Mouse (Mus musculus) spleen, adult 2 months (tissue): ENCODE results near the gene Pold2.
"Not testable (repeated sequence)": the region's sequence is repeated elsewhere in the genome, so short reads cannot be mapped to it uniquely, and the experiment has no call there.

Source experiments
- CTCF ChIP-seq: fragments of 200-500 bp; IDR thresholded peaks from 2 replicates; pipeline ENCODE4 v1.5.1; 2011; ENCODE audit warnings: mild to moderate bottlenecking, inconsistent platforms; ENCODE audit not compliant: insufficient read depth, insufficient read length, insufficient replicate concordance; ENCODE audit errors: extremely low read depth
- POLR2A ChIP-seq: fragments of 200-500 bp; IDR thresholded peaks from 2 replicates; pipeline ENCODE4 v1.6.1; 2011; ENCODE audit warnings: low read depth, low read length, inconsistent platforms

GRCm38 (mm10) chr11:5888563-5888962 lies 10.5 kb upstream of the Pold2 start:
- not testable (repeated sequence) for TF ChIP-seq CTCF, POLR2A
